8 mouse cellular contexts compared by ENCODE assay signal in genomic region chr9:64590634-64591041, GRCm38 (mm10).
DNase-seq lines count a peak whose midpoint lies in the region; ATAC-seq and TF ChIP-seq lines count a peak whose summit lies in the region.

No protein-coding gene starts in this region.

- H3K27ac ChIP-seq in midbrain, embryonic 11.5 days (ENCODE audit: low read depth, low read length) = no peak overlapping the region
- H3K27ac ChIP-seq in midbrain, embryonic 16.5 days (ENCODE audit: low read length) = no peak overlapping the region
- peak overlapping the region; percentile 49 for H3K27ac ChIP-seq in cerebellum, adult 2 months (ENCODE audit: insufficient read depth, low read length)
- H3K27ac ChIP-seq in heart, embryonic 10.5 days = peak overlapping the region; percentile 65; the same call in 1 of the 2 replicates
- H3K27ac ChIP-seq in liver, embryonic 11.5 days (ENCODE audit: low read depth, low read length) = peak overlapping the region; percentile 95
- no peak overlapping the region for H3K27ac ChIP-seq in kidney, embryonic 15.5 days
- H3K27ac ChIP-seq in neural tube, embryonic 15.5 days (replicated peaks) = no peak overlapping the region

- no peak overlapping the region for H3K4me3 ChIP-seq in midbrain, embryonic 11.5 days (ENCODE audit: low read depth, low read length)
- no peak overlapping the region for H3K4me3 ChIP-seq in midbrain, embryonic 16.5 days (ENCODE audit: low read depth, low read length)
- H3K4me3 ChIP-seq in cerebellum, adult 2 months (replicated peaks; ENCODE audit: insufficient read depth, low read depth, low read length) = no peak overlapping the region
- H3K4me3 ChIP-seq in heart, embryonic 10.5 days = no peak overlapping the region
- H3K4me3 ChIP-seq in liver, embryonic 11.5 days (ENCODE audit: low read depth, low read length) = no peak overlapping the region
- no peak overlapping the region for H3K4me3 ChIP-seq in kidney, embryonic 15.5 days (replicated peaks)
- H3K4me3 ChIP-seq in neural tube, embryonic 15.5 days (replicated peaks) = no peak overlapping the region

- 68% methylated on average over 5 of the region's 5 CpGs for WGBS in midbrain, embryonic 11.5 days
- WGBS in midbrain, embryonic 16.5 days = 49% methylated on average over 5 of the region's 5 CpGs
- WGBS in cerebellum, adult 2 months = 17% methylated on average over 5 of the region's 5 CpGs
- 39% methylated on average over 5 of the region's 5 CpGs for WGBS in heart, embryonic 10.5 days
- 15% methylated on average over 5 of the region's 5 CpGs for WGBS in liver, embryonic 11.5 days
- 61% methylated on average over 5 of the region's 5 CpGs for WGBS in kidney, embryonic 15.5 days
- 52% methylated on average over 5 of the region's 5 CpGs for WGBS in neural tube, embryonic 15.5 days

- no peak overlapping the region for H3K9ac ChIP-seq in midbrain, embryonic 11.5 days (ENCODE audit: low read length)
- no peak overlapping the region for H3K9ac ChIP-seq in midbrain, embryonic 16.5 days (ENCODE audit: low read depth, low read length)
- peak overlapping the region; percentile 46 for H3K9ac ChIP-seq in liver, embryonic 11.5 days (ENCODE audit: low read depth, low read length)
- H3K9ac ChIP-seq in kidney, embryonic 15.5 days = no peak overlapping the region
- H3K9ac ChIP-seq in neural tube, embryonic 15.5 days (replicated peaks) = no peak overlapping the region

- H3K4me1 ChIP-seq in midbrain, embryonic 11.5 days (ENCODE audit: control insufficient read depth, insufficient read depth, low read length) = peaks cover 3% of the 10 kb centered on the region; the same call in 1 of the 2 replicates
- H3K4me1 ChIP-seq in midbrain, embryonic 16.5 days (ENCODE audit: control insufficient read depth, insufficient read depth, low read length) = peaks cover 15% of the 10 kb centered on the region
- peaks cover 72% of the 10 kb centered on the region for H3K4me1 ChIP-seq in cerebellum, adult 2 months (ENCODE audit: control insufficient read depth, insufficient read depth, low read length)
- H3K4me1 ChIP-seq in heart, embryonic 10.5 days = peaks cover 9% of the 10 kb centered on the region; the same call in 1 of the 2 replicates
- peaks cover 24% of the 10 kb centered on the region for H3K4me1 ChIP-seq in liver, embryonic 11.5 days (replicated peaks; ENCODE audit: control insufficient read depth, insufficient read depth, low read length)
- no peaks in the 10 kb centered on the region for H3K4me1 ChIP-seq in kidney, embryonic 15.5 days
- peaks cover 20% of the 10 kb centered on the region for H3K4me1 ChIP-seq in neural tube, embryonic 15.5 days

- TF ChIP-seq POLR2A in cerebellum, adult 2 months (IDR thresholded peaks at IDR 0.05; ENCODE audit: borderline replicate concordance, insufficient read depth, low read length) = no peak

- no peaks in the 10 kb centered on the region for H3K36me3 ChIP-seq in midbrain, embryonic 11.5 days (ENCODE audit: control insufficient read depth, insufficient read depth, low read length)
- H3K36me3 ChIP-seq in midbrain, embryonic 16.5 days (ENCODE audit: control insufficient read depth, insufficient read depth, low read length) = no peaks in the 10 kb centered on the region
- H3K36me3 ChIP-seq in heart, embryonic 10.5 days = no peaks in the 10 kb centered on the region
- no peaks in the 10 kb centered on the region for H3K36me3 ChIP-seq in liver, embryonic 11.5 days (ENCODE audit: control insufficient read depth, insufficient read depth, low read length)
- no peaks in the 10 kb centered on the region for H3K36me3 ChIP-seq in kidney, embryonic 15.5 days
- H3K36me3 ChIP-seq in neural tube, embryonic 15.5 days = no peaks in the 10 kb centered on the region

- peak; percentile 27; the same call in 1 of the 2 replicates for ATAC-seq in midbrain, embryonic 11.5 days (ENCODE audit: low FRiP score)
- ATAC-seq in midbrain, embryonic 16.5 days = no peak
- peak; percentile 97 for ATAC-seq in liver, embryonic 11.5 days (replicated peaks; ENCODE audit: low FRiP score)
- no peak; the same call in 1 of the 2 replicates for ATAC-seq in kidney, embryonic 15.5 days (replicated peaks; ENCODE audit: low FRiP score)
- no peak for ATAC-seq in neural tube, embryonic 15.5 days (ENCODE audit: low FRiP score)

- TF ChIP-seq CTCF in cerebellum, adult 2 months (IDR thresholded peaks at IDR 0.05; ENCODE audit: borderline replicate concordance, insufficient read depth, low read depth, low read length) = no peak

- no peaks in the 10 kb centered on the region for H3K9me3 ChIP-seq in midbrain, embryonic 11.5 days (ENCODE audit: control insufficient read depth, low read length)
- H3K9me3 ChIP-seq in midbrain, embryonic 16.5 days (replicated peaks; ENCODE audit: control insufficient read depth, low read length, poor library complexity, severe bottlenecking) = no peaks in the 10 kb centered on the region
- H3K9me3 ChIP-seq in heart, embryonic 10.5 days = no peaks in the 10 kb centered on the region
- H3K9me3 ChIP-seq in liver, embryonic 11.5 days (ENCODE audit: control insufficient read depth, low read length) = no peaks in the 10 kb centered on the region
- H3K9me3 ChIP-seq in kidney, embryonic 15.5 days (replicated peaks) = no peaks in the 10 kb centered on the region
- H3K9me3 ChIP-seq in neural tube, embryonic 15.5 days (replicated peaks) = no peaks in the 10 kb centered on the region

- DNase-seq in midbrain, embryonic 11.5 days (ENCODE audit: low spot score, missing footprints) = no peak
- peak; percentile 74 to 77 for DNase-seq in cerebellum, adult 2 months
- DNase-seq in heart, embryonic 10.5 days (ENCODE audit: low spot score) = peak; percentile 85
- DNase-seq in liver, embryonic 11.5 days (ENCODE audit: low spot score) = peak; percentile 59
- no peak for DNase-seq in urinary bladder, adult 2 months (ENCODE audit: low spot score)

- no peak overlapping the region for H3K4me2 ChIP-seq in midbrain, embryonic 11.5 days
- no peak overlapping the region for H3K4me2 ChIP-seq in midbrain, embryonic 16.5 days (ENCODE audit: low read length)
- H3K4me2 ChIP-seq in liver, embryonic 11.5 days = peak overlapping the region; percentile 46
- H3K4me2 ChIP-seq in kidney, embryonic 15.5 days = no peak overlapping the region
- no peak overlapping the region for H3K4me2 ChIP-seq in neural tube, embryonic 15.5 days

- H3K27me3 ChIP-seq in midbrain, embryonic 11.5 days (ENCODE audit: control insufficient read depth, insufficient read depth, low read length) = no peaks in the 10 kb centered on the region; the same call in 1 of the 2 replicates
- no peaks in the 10 kb centered on the region for H3K27me3 ChIP-seq in midbrain, embryonic 16.5 days (ENCODE audit: control insufficient read depth, insufficient read depth, low read depth, low read length)
- H3K27me3 ChIP-seq in cerebellum, adult 2 months (ENCODE audit: control insufficient read depth, insufficient read depth, low read length) = no peaks in the 10 kb centered on the region
- peaks cover 38% of the 10 kb centered on the region for H3K27me3 ChIP-seq in heart, embryonic 10.5 days (ENCODE audit: insufficient read depth, poor library complexity, severe bottlenecking)
- H3K27me3 ChIP-seq in liver, embryonic 11.5 days (replicated peaks; ENCODE audit: control insufficient read depth, insufficient read depth, low read length) = peaks cover 3% of the 10 kb centered on the region; the same call in 1 of the 2 replicates
- H3K27me3 ChIP-seq in kidney, embryonic 15.5 days = peaks cover 26% of the 10 kb centered on the region; the same call in 1 of the 2 replicates
- H3K27me3 ChIP-seq in neural tube, embryonic 15.5 days (replicated peaks) = peaks cover 5% of the 10 kb centered on the region; the same call in 1 of the 2 replicates

Comparison
In these comparisons a context has a peak if more than half of its experiments do, and no peak if none do; other contexts are left out.
1. ATAC-seq: peak in midbrain, embryonic 11.5 days (single experiment) and liver, embryonic 11.5 days (single experiment); none in midbrain, embryonic 16.5 days (single experiment), kidney, embryonic 15.5 days (single experiment) and neural tube, embryonic 15.5 days (single experiment).
2. DNase-seq: peak in cerebellum, adult 2 months (2 of 2), heart, embryonic 10.5 days (single experiment) and liver, embryonic 11.5 days (single experiment); none in midbrain, embryonic 11.5 days (single experiment) and urinary bladder, adult 2 months (single experiment).
3. H3K27ac ChIP-seq: peak in cerebellum, adult 2 months (single experiment), heart, embryonic 10.5 days (single experiment) and liver, embryonic 11.5 days (single experiment); none in midbrain, embryonic 11.5 days (single experiment), midbrain, embryonic 16.5 days (single experiment), kidney, embryonic 15.5 days (single experiment) and neural tube, embryonic 15.5 days (single experiment).